Mouse (Mus musculus) midbrain, postnatal 0 days (tissue): ENCODE measurements around the gene Ezh2. TPM values are rescaled to one million over a fixed set of nuclear protein-coding genes. Genes with fewer than 3 reads are reported as not detected.
A peak's percentile ranks its signal among the peaks of the same experiment; 100 is the strongest.
"Not testable (repeated sequence)": the region's sequence is repeated elsewhere in the genome, so short reads cannot be mapped to it uniquely, and the experiment has no call there.

ENCODE experiments used
- ATAC-seq: fragments of 200-750 bp; cut with Nextera tagmentation; 2 replicates; pipeline ENCODE4 v1.8.0; 2017; ENCODE audit warnings: moderate number of reproducible peaks, mild to moderate bottlenecking, moderate TSS enrichment, moderate library complexity; ENCODE audit not compliant: low FRiP score
- DNase-seq: peaks from one replicate; pipeline ENCODE4 v3.0.0-alpha.2; 2015; ENCODE audit warnings: low spot score
- H3K27ac ChIP-seq: fragments of 300-500 bp; sonication (generic); 2 replicates; pipeline ENCODE4 v1.5.1; 2014; ENCODE audit warnings: low read depth, mild to moderate bottlenecking, low read length, mixed read lengths
- H3K27me3 ChIP-seq: fragments of 300-500 bp; sonication (generic); 2 replicates; pipeline ENCODE4 v1.6.1; 2014; ENCODE audit warnings: low read length, control low read depth, mixed read lengths; ENCODE audit not compliant: insufficient read depth
- H3K36me3 ChIP-seq: fragments of 300-500 bp; sonication (generic); 2 replicates; pipeline ENCODE4 v1.6.1; 2014; ENCODE audit warnings: low read length, control low read depth, mixed read lengths; ENCODE audit not compliant: insufficient read depth
- H3K4me1 ChIP-seq: fragments of 300-500 bp; sonication (generic); 2 replicates; pipeline ENCODE4 v1.6.1; 2014; ENCODE audit warnings: mild to moderate bottlenecking, control low read depth, antibody characterized with exemption, low read length, mixed read lengths; ENCODE audit not compliant: insufficient read depth
- H3K4me2 ChIP-seq: fragments of 300-500 bp; sonication (generic); 2 replicates; pipeline ENCODE4 v1.6.1; 2014; ENCODE audit warnings: low read depth, mild to moderate bottlenecking, low read length, mixed read lengths; ENCODE audit not compliant: poor library complexity, severe bottlenecking
- H3K4me3 ChIP-seq: fragments of 300-500 bp; sonication (generic); 2 replicates; pipeline ENCODE4 v1.5.1; 2014; ENCODE audit warnings: low read depth, mild to moderate bottlenecking, low read length, moderate library complexity
- H3K9ac ChIP-seq: fragments of 300-500 bp; sonication (generic); replicated peaks from 2 replicates; pipeline ENCODE4 v1.6.1; 2014; ENCODE audit warnings: mild to moderate bottlenecking, low read length, moderate library complexity, mixed read lengths; ENCODE audit not compliant: poor library complexity, severe bottlenecking
- H3K9me3 ChIP-seq: fragments of 300-500 bp; sonication (generic); 2 replicates; pipeline ENCODE4 v1.6.1; 2016; ENCODE audit warnings: low read length, control low read depth
- CTCF ChIP-seq: IDR thresholded peaks from 2 replicates; pipeline ENCODE4 v1.5.1; 2016; ENCODE audit warnings: antibody characterized with exemption, mild to moderate bottlenecking
- WGBS: fragments of 180-500 bp; shearing (Covaris S2); extraction: QIAGEN DNeasy Blood & Tissue Kit; methylation state at CpG from one replicate; pipeline ENCODE4 v1.1.7; 2014; 5-methylcytosine and 5-hydroxymethylcytosine counted together
- polyA plus RNA-seq: library from polyadenylated mRNA; unstranded; fragments of >200 nt; fragmentation: Nextera tagmentation; extraction: Ambion mirVana; gene quantifications from 2 replicates; pipeline ENCODE4 v1.2.1, GENCODE M21; 2015
- total RNA-seq: library from RNA; depleted of rRNA; stranded (reverse); fragments of >200 nt; gene quantifications from 2 replicates; pipeline ENCODE4 v1.2.3, GENCODE M21; 2014; rRNA removed

Gene Ezh2
- total RNA-seq: 16.6 and 34.5 TPM in 2 replicates
- 21.5 and 25.8 TPM in 2 replicates for polyA plus RNA-seq

DNA sequence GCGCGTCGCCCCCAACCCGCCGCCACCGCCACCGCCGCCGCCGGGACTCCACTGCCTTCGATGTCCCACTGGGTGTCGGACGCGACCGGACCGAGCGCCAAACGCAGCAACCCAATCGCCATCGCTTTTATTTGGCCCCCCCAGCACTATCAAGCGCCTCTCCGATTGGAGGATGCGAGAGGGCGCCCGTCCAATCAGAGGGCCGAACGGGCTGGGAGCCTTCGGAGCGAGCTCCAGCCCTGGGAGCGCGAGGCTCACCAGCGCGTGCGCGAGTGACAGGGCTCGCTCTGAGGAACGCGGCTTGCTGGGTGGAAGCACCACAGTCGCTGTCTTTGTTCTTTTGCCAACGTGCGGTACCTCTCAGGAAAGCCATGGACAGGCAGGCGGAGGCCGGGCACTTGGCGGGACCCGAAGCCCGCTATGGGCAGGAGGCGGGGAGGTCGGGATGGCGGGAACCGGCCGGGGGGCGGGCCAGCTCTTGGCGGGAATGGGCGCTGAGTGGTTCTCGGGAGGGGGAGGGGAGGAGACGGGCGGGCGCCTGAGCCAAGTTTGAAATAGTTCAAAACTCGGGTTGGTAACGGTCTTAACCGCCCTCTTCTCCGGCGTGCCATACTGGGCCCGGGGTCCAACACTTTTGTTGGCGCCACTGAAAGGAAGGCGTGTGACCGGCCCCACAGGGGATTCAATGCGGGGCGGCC, at the start of gene Ezh2:
TSS of gene Ezh2 (minus strand) at position 416 of the 698 bp plus-strand sequence.
- Histone ChIP-seq H3K9me3 (no peaks in the 10 kb centered on the region), H3K4me3 (peak within 1 kb of the TSS; percentile 98), H3K27ac (peak within 1 kb of the TSS; percentile 94), H3K36me3 (no peaks in the 10 kb centered on the region), H3K9ac (peak within 1 kb of the TSS; percentile 93), H3K4me2 (peak within 1 kb of the TSS; percentile 78), H3K27me3 (no peaks in the 10 kb centered on the region), H3K4me1 (no peaks in the 10 kb centered on the region)
- TF ChIP-seq CTCF: no peak
- DNase-seq (peak; percentile 99), ATAC-seq (peak; percentile 99)
- under 1% methylated on average over 63 of the region's 69 CpGs for WGBS

DNA sequence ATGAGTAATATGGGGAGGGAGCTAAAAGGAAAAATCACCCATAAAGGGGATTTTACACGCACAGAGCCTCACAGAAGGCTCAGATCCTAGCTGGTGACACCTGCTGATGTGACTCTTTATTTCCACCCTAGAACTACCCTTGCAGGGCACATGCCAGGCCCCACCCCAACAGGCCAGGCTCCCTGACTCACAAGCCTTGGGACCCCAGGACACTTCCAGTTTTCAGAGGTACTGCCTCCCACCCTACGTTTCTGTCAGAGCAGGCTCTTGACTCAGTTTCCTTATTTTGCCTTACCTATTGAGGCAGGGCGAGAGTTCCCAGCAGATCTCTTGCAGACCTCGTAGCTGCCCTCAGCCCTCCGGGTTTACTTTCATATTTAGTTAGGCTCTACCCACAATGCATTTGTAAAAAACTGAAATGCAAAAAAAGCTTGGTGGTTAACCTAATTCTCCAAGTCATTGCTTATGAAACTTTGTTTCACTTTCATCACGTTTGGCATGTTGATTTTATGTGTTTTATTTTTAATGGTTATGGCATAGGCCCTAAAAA, 41.5 kb upstream of the Ezh2 start:
- no peak for TF ChIP-seq CTCF
- no peak for ATAC-seq

DNA sequence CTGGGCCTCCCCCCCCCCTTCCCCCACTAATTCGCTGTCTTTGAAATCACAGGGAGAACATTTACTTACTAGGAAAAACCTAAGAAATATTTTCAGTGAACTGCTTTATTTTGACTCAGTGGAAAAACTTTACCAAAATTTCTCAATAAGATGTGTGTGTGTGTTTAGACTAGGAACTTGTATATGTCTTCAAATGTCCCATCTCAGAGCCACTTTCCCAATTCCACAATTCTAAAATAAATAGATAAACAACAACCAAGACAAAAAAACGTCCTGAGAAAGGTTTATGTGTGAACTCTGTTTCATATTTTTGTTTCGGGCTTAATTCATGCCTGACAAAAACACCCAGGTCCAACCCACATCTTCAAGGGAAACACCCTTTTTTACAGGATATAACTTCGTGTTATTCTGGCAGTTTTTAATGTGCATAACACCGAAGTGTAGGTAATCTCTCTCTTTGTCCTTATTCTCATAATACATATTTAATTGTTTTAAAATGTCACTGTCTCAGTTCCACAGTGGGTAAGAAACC, 40.9 kb upstream of the Ezh2 start:
- Histone ChIP-seq H3K4me3 (no peak overlapping the region), H3K4me2 (no peak overlapping the region), H3K9me3 (no peaks in the 10 kb centered on the region), H3K27me3 (no peaks in the 10 kb centered on the region), H3K36me3 (no peaks in the 10 kb centered on the region), H3K4me1 (no peaks in the 10 kb centered on the region), H3K9ac (no peak overlapping the region), H3K27ac (no peak overlapping the region)
- TF ChIP-seq CTCF: no peak
- ATAC-seq (no peak), DNase-seq (no peak)
- 74% methylated on average over 5 of the region's 5 CpGs for WGBS

More for the DNA sequence above, 41.5 kb upstream of the Ezh2 start:
- no peaks in the 10 kb centered on the region for H3K27me3 ChIP-seq
- no peaks in the 10 kb centered on the region for H3K36me3 ChIP-seq
- no peak overlapping the region for H3K4me2 ChIP-seq
- H3K9ac ChIP-seq: no peak overlapping the region
- no peak for DNase-seq
- 74% methylated on average over 6 of the region's 6 CpGs for WGBS
- H3K4me3 ChIP-seq: no peak overlapping the region
- H3K27ac ChIP-seq: no peak overlapping the region
- H3K9me3 ChIP-seq: no peaks in the 10 kb centered on the region
- H3K4me1 ChIP-seq: no peaks in the 10 kb centered on the region

DNA sequence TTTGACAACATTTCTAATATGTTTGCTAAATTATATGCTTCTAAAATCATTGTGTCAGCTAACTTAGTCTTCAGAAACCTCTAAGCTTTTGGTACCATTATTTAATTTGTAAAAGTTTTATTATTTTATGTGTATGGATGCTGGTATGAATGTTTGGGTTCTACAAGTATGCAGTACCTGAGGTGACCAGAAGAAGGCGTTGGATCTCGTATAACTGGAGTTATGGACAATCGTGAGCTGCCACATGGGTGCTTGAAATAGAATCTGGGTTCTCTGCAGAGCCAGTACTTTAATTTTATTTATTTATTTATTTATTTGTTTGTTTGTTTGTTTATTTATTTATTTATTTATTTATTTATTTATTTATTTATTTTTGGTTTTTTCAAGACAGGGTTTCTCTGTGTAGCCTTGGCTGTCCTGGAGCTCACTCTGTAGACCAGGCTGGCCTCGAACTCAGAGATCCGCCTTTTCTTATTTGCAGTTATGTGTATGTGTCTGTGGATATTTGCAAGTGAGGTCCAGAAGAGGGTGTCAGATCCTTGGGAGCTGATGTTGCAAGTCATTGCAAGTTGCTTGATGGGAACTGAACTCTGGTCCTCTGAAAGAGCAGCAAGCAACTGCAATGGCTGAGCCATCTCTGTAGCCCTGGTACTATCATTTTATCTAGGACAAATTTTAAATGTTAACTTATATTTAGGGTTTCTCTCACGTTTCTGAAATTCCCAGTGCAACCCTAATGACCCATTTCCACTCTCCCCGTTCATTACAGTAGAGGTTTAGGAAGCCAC, 40.3 kb upstream of the Ezh2 start:
- WGBS: 76% methylated on average over 7 of the region's 7 CpGs
- H3K4me1 ChIP-seq: no peaks in the 10 kb centered on the region

DNA sequence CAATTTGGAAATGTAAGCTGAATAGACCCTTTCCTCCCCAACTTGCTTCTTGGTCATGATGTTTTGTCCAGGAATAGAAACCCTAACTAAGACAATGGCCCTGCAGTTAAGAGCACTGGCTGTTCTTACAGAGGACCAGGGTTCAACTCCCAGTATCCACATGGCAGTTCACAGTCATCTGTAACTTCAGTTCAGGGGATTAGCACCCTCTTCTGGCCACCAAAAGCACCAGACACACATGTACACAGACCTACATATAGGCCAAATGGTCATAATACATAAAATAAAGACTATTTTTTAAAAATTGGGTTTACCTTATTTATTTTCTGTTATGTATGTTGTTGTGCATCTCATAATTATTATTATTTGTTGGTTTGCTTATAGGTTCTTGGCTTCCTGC, 38.3 kb upstream of the Ezh2 start:
- Histone ChIP-seq H3K4me2 (no peak overlapping the region), H3K27ac (no peak overlapping the region), H3K27me3 (no peaks in the 10 kb centered on the region), H3K36me3 (no peaks in the 10 kb centered on the region), H3K4me3 (no peak overlapping the region), H3K9me3 (no peaks in the 10 kb centered on the region), H3K9ac (no peak overlapping the region), H3K4me1 (no peaks in the 10 kb centered on the region)
- peak; percentile 10; the same call in 1 of the 2 replicates for TF ChIP-seq CTCF
- ATAC-seq: no peak
- DNase-seq: no peak

More for the DNA sequence above, 40.3 kb upstream of the Ezh2 start:
- Histone ChIP-seq H3K9me3 (no peaks in the 10 kb centered on the region), H3K9ac (no peak overlapping the region), H3K27ac (no peak overlapping the region), H3K4me2 (no peak overlapping the region), H3K4me3 (no peak overlapping the region), H3K27me3 (no peaks in the 10 kb centered on the region), H3K36me3 (no peaks in the 10 kb centered on the region)
- DNase-seq: no peak
- no peak for ATAC-seq
- peak; percentile 22 for TF ChIP-seq CTCF

DNA sequence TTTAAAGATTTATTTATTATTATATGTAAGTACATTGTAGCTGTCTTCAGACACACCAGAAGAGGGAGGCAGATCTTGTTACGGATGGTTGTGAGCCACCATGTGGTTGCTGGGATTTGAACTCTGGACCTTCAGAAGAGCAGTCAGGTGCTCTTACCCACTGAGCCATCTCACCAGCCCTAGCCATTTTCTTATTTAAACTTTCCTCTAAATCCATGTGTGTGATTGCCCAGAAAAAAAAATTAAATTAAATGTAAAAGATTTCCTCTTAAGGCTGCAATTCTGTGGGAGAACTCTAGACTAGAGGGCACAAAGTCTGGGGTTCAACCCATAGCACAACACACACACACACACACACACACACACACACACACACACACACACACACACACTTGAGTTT, 34.9 kb upstream of the Ezh2 start:
- not testable (repeated sequence) for H3K4me1 ChIP-seq, H3K9ac ChIP-seq, H3K9me3 ChIP-seq, H3K4me2 ChIP-seq, DNase-seq, H3K36me3 ChIP-seq, ATAC-seq, H3K27me3 ChIP-seq, H3K4me3 ChIP-seq, H3K27ac ChIP-seq
- no CpG with 5 or more reads among the region's 1 CpGs for WGBS
